Mouse (Mus musculus) kidney, postnatal 0 days (tissue): ENCODE data around the gene Prpf40b. TPM values are rescaled to one million over a fixed set of nuclear protein-coding genes. Genes with fewer than 3 reads are reported as not detected.

Source experiments
- ATAC-seq: fragments of 200-750 bp; cut with Nextera tagmentation; replicated peaks from 2 replicates; pipeline ENCODE4 v1.8.0; 2017; ENCODE audit warnings: low read depth, moderate number of reproducible peaks, moderate TSS enrichment, moderate library complexity; ENCODE audit not compliant: low FRiP score
- DNase-seq: peaks from one replicate; pipeline ENCODE4 v3.0.0-alpha.2; 2016; ENCODE audit warnings: low spot score
- H3K27ac ChIP-seq: fragments of 300-500 bp; sonication (generic); 2 replicates; pipeline ENCODE4 v1.5.1; 2014; ENCODE audit warnings: mild to moderate bottlenecking
- H3K27me3 ChIP-seq: fragments of 300-500 bp; sonication (generic); 2 replicates; pipeline ENCODE4 v1.6.1; 2014; ENCODE audit warnings: low read length, mixed read lengths; ENCODE audit not compliant: insufficient read depth
- H3K36me3 ChIP-seq: fragments of 300-500 bp; sonication (generic); 2 replicates; pipeline ENCODE4 v1.6.1; 2014; ENCODE audit warnings: low read length, mixed read lengths; ENCODE audit not compliant: insufficient read depth
- H3K4me1 ChIP-seq: fragments of 300-500 bp; sonication (generic); replicated peaks from 2 replicates; pipeline ENCODE4 v1.6.1; 2014; ENCODE audit warnings: antibody characterized with exemption, low read length, mixed read lengths; ENCODE audit not compliant: insufficient read depth
- H3K4me2 ChIP-seq: fragments of 300-500 bp; sonication (generic); 2 replicates; pipeline ENCODE4 v1.6.1; 2014; ENCODE audit warnings: mild to moderate bottlenecking, low read length, moderate library complexity, mixed read lengths
- H3K4me3 ChIP-seq: fragments of 300-500 bp; sonication (generic); replicated peaks from 2 replicates; pipeline ENCODE4 v1.5.1; 2014; ENCODE audit warnings: low read depth, low read length
- H3K9ac ChIP-seq: fragments of 300-500 bp; sonication (generic); 2 replicates; pipeline ENCODE4 v1.6.1; 2014; ENCODE audit warnings: low read depth, low read length
- H3K9me3 ChIP-seq: fragments of 300-500 bp; sonication (generic); replicated peaks from 2 replicates; pipeline ENCODE4 v1.6.1; 2016; ENCODE audit warnings: low read length, inconsistent platforms, mixed read lengths
- CTCF ChIP-seq: IDR thresholded peaks from 2 replicates; pipeline ENCODE4 v1.5.1; 2016; ENCODE audit warnings: antibody characterized with exemption, low read depth, mild to moderate bottlenecking, moderate library complexity
- WGBS: fragments of 180-500 bp; shearing (Covaris S2); extraction: QIAGEN DNeasy Blood & Tissue Kit; methylation state at CpG from one replicate; pipeline ENCODE4 v1.1.7; 2014; 5-methylcytosine and 5-hydroxymethylcytosine counted together
- polyA plus RNA-seq: library from polyadenylated mRNA; unstranded; fragments of >200 nt; fragmentation: Nextera tagmentation; extraction: Ambion mirVana; gene quantifications from 2 replicates; pipeline ENCODE4 v1.2.1, GENCODE M21; 2015

Prpf40b gene
- polyA plus RNA-seq, 1 experiment from 2014 or later, result 38.3 TPM

GRCm38 (mm10) chr15:99284527-99285188 lies 10.2 kb upstream of the Prpf40b start:
- H3K4me1 ChIP-seq, result 0 out of 2 replicates have a peak, but pooled peaks cover 2% of the 10 kb centered on the region
- no peak overlapping the region for H3K4me3 ChIP-seq
- DNase-seq (peak; percentile 78), ATAC-seq (peak; percentile 89)
- H3K4me2 ChIP-seq, result no peak overlapping the region
- WGBS, result 32% methylated on average over 14 of the region's 14 CpGs
- no peak overlapping the region for H3K27ac ChIP-seq
- H3K36me3 ChIP-seq, result no peaks in the 10 kb centered on the region
- H3K27me3 ChIP-seq, result no peaks in the 10 kb centered on the region
- H3K9ac ChIP-seq, result no peak overlapping the region
- no peak for TF ChIP-seq CTCF
- H3K9me3 ChIP-seq, result no peaks in the 10 kb centered on the region

- TF ChIP-seq CTCF, result no peak
- Histone ChIP-seq H3K4me3 (no peak overlapping the region), H3K4me2 (no peak overlapping the region), H3K27ac (no peak overlapping the region), H3K9ac (no peak overlapping the region), H3K9me3 (no peaks in the 10 kb centered on the region), H3K36me3 (no peaks in the 10 kb centered on the region), H3K4me1 (0 out of 2 replicates have a peak, but pooled peaks cover 2% of the 10 kb centered on the region), H3K27me3 (no peaks in the 10 kb centered on the region)
- 51% methylated on average over 8 of the region's 8 CpGs for WGBS
- ATAC-seq (no peak), DNase-seq (no peak)
These were observed 9.7 kb upstream of the Prpf40b start for GRCm38 (mm10) chr15:99285189-99285535.

GRCm38 (mm10) chr15:99290586-99290985 lies 4.3 kb upstream of the Prpf40b start:
- TF ChIP-seq CTCF, result no peak
- Histone ChIP-seq H3K36me3 (no peaks in the 10 kb centered on the region), H3K9ac (no peak overlapping the region), H3K4me3 (no peak overlapping the region), H3K27ac (no peak overlapping the region), H3K9me3 (no peaks in the 10 kb centered on the region), H3K4me1 (no peaks in the 10 kb centered on the region), H3K4me2 (no peak overlapping the region), H3K27me3 (no peaks in the 10 kb centered on the region)
- WGBS, result 91% methylated on average over 11 of the region's 11 CpGs
- no peak for DNase-seq
- no peak for ATAC-seq

GRCm38 (mm10) chr15:99294287-99294686 lies 600 bp upstream of the Prpf40b start:
- H3K4me3 ChIP-seq, result peak overlapping the region; percentile 71
- no peaks in the 10 kb centered on the region for H3K36me3 ChIP-seq
- no peaks in the 10 kb centered on the region for H3K9me3 ChIP-seq
- ATAC-seq (no peak), DNase-seq (no peak)
- peak overlapping the region; percentile 86; the same call in 1 of the 2 replicates for H3K27ac ChIP-seq
- H3K4me1 ChIP-seq, result no peaks in the 10 kb centered on the region
- peak overlapping the region; percentile 69 for H3K4me2 ChIP-seq
- H3K9ac ChIP-seq, result peak overlapping the region; percentile 72
- no peak for TF ChIP-seq CTCF
- WGBS, result 15% methylated on average over 16 of the region's 16 CpGs
- H3K27me3 ChIP-seq, result no peaks in the 10 kb centered on the region

- Histone ChIP-seq H3K4me3 (peak within 1 kb of the TSS; percentile 71), H3K9me3 (no peaks in the 10 kb centered on the region), H3K36me3 (no peaks in the 10 kb centered on the region), H3K4me1 (no peaks in the 10 kb centered on the region), H3K4me2 (peak within 1 kb of the TSS; percentile 69), H3K27me3 (no peaks in the 10 kb centered on the region), H3K9ac (peak within 1 kb of the TSS; percentile 72), H3K27ac (peak within 1 kb of the TSS; percentile 86)
- peak; percentile 45 for ATAC-seq
- no peak for TF ChIP-seq CTCF
- WGBS, result 1% methylated on average over 15 of the region's 17 CpGs
- DNase-seq, result peak; percentile 36
These were observed 646 bp downstream of the Prpf40b start, which contains the start of gene Fam186b for GRCm38 (mm10) chr15:99295484-99295981. Gene Fam186b (minus strand): TSS chr15:99295888.

- WGBS, result 44% methylated on average over 5 of the region's 5 CpGs
These were observed 1.3 kb downstream of the Prpf40b start for GRCm38 (mm10) chr15:99296213-99296612.

More at GRCm38 (mm10) chr15:99296213-99296612, 1.3 kb downstream of the Prpf40b start:
- Histone ChIP-seq H3K9me3 (no peaks in the 10 kb centered on the region), H3K36me3 (no peaks in the 10 kb centered on the region), H3K9ac (no peak overlapping the region), H3K4me2 (peak overlapping the region; percentile 69; the same call in 1 of the 2 replicates), H3K4me3 (0 out of 2 replicates have a peak overlapping the region, but pooled peaks have one; percentile 71), H3K27me3 (no peaks in the 10 kb centered on the region), H3K27ac (no peak overlapping the region), H3K4me1 (no peaks in the 10 kb centered on the region)
- TF ChIP-seq CTCF, result no peak
- DNase-seq (no peak), ATAC-seq (no peak)
